Mouse (Mus musculus): ENCODE measurements at regions not wholly inside any gene's neighbourhood (a gene's known extent, or its start where the extent isn't known, plus 50 kb on each side); places are given as distances from the start of the nearest gene placed in this dataset.
A peak's percentile ranks its signal among the peaks of the same experiment; 100 is the strongest.

DNA sequence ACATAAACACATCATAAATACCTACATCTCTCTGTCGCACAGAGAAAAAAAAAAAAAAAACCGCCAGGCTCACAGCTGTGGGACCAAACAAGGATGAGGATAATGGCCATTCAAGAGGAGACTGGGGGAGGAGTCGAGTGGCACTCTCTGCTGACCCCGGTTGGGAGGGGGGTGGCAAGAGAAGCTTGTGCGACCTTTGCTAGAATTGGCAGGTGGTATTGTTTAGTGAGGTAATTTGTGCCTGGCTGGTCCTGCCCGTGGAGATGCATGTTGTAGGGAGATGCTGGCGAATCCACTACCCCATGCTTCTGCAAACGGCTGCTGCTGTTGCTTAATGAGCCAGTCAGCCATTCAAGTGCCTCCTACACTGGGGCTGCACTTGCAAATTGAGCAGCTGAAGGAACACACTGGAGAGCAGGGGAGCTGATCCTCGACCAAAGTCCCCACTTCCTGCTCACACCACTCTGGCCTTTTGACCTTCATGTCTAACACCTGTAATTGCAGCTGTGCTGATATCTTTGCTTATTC, 66.5 kb upstream of the Lmo2 start:
- no peak for DNase-seq
- intact Hi-C loops (cut with DNase I), result no loop called here

- no peak for DNase-seq
- intact Hi-C loops (cut with DNase I), result no loop called here
Measured at GRCm38 (mm10) chr2:103893159-103893740, 64.5 kb upstream of the Lmo2 start.

- DNase-seq, result no peak
- intact Hi-C loops (cut with DNase I), result no loop called here
Measured at GRCm38 (mm10) chr2:103893805-103894204, 64.0 kb upstream of the Lmo2 start.

GRCm38 (mm10) chr2:103894981-103895676, 62.7 kb upstream of the Lmo2 start:
- DNase-seq, result no peak
- intact Hi-C loops (cut with DNase I), result no loop called here

DNA sequence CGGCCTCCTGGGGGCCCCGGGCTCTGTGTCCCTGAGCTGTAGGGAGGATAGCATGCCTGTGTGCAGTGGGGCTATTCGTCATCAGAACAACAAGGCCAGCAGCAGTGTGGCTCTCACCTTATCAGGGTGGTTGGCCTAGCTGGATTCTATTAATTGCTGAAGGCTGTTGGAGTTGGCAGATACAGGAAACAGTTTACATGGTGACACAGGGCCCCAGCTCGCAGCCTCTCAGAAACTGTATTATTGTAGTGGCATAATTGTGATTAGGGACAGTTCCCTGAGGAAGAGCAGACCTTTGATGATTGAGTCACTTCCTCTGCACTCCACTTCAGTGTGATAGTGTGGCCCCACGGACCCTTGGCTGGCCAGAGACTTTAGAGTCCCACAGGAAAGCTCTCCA, 61.6 kb upstream of the Lmo2 start:
- DNase-seq, result no peak

GRCm38 (mm10) chr2:103896814-103897213, 61.0 kb upstream of the Lmo2 start:
- no peak for DNase-seq
- intact Hi-C loops (cut with DNase I), result no loop called here

More for the DNA sequence above, 61.6 kb upstream of the Lmo2 start:
- intact Hi-C loops (cut with DNase I), result no loop called here

- intact Hi-C loops (cut with DNase I), result no loop called here
Measured at GRCm38 (mm10) chr2:103899713-103900112, 58.1 kb upstream of the Lmo2 start.

DNA sequence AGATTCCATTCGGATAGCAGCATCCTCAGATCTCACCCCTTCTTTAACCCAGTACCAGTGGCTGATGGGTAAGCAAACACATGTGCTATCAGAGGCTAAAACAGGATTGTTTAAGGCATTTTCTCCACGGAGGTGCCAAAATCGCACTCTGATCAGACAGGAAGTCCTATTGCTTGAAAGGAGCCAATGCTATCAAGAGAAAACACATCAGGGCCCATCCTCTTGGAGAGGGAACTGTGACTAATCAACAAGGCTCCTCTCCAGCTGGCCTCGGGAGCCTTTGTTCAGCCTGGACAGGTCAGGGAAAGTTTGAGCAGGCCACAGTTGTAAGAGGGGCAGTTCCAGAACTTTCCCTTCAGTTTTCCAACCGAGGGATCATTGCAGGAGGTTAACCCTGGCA, 57.4 kb upstream of the Lmo2 start:
- peak; percentile 56 to 66 for DNase-seq
- intact Hi-C loops (cut with DNase I), result no loop called here

More at GRCm38 (mm10) chr2:103899713-103900112, 58.1 kb upstream of the Lmo2 start:
- DNase-seq, result no peak

DNA sequence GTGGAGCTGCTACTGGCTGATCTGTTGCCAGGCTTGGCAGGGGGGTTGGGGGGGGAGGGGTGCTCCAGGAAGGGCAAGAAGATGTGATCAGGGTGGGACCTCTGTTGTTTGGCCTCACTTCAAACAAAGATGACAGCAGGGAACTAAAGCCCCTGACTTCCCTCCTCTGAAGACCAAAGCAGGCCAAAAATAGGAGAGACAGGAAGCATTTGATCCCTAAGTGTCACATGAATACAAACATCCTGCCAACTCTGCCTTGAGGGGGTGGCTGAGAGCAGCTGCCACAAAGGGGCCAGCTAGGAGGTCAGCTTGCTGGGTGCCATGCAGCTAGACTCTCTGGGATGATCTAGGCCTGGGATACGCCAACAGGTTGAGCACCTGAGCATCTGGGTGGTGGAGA, 56.3 kb upstream of the Lmo2 start:
- intact Hi-C loops (cut with DNase I), result no loop called here
- no peak for DNase-seq

DNA sequence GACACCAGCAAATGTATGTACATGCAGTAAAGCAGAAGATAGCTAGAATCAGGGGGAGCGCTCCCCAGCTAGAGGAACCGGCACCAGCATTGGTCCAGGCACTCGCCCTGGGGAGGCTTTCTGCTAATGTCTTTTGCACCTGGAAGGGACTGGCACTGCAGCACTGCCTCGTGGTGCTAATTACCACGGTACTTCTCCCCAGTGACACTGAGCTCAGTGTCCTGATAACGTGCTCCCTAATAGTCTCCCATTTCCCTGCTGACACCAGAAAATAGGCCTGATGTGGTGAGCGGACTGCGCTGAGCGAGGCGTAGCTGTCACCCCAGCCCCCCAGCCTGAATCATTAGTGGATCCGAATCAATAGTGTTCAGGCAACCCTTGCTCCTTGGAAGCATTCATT, 55.0 kb upstream of the Lmo2 start:
- DNase-seq, result no peak
- intact Hi-C loops (cut with DNase I), result no loop called here

- no peak for DNase-seq
- intact Hi-C loops (cut with DNase I), result no loop called here
Measured at GRCm38 (mm10) chr2:103905681-103906080, 52.1 kb upstream of the Lmo2 start.

DNA sequence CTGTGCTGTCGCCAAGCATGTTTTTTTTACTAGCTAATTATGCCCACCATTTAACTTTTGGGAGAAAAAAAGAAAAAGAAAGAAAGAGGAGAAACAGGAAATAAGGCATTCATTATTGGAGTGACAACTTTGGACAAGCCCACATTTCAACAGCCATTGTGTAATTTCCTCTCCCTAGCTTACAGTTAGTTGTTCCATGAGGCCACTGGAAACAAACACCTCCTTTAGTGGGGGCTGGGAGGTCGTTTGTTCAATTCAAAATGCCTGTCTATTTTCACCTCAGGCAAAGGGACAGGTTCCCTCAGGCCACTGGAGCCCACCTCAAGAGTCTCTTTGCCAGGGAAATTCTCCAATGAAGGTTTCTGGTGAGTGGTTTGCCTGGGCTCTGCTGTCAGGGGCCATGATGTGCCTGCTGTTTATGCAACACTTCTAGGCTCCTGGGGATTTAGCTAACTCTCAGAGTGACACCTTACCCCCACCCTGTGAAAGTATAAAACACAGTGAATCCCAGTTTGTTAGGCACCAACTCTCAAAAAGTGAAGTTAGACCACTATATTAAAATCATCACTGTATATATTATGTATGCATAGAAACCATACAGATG, 51.1 kb upstream of the Lmo2 start:
- intact Hi-C loops (cut with DNase I), result no loop called here
- DNase-seq, result no peak
